Mouse (Mus musculus): ENCODE results near the gene Ints2.

DNA sequence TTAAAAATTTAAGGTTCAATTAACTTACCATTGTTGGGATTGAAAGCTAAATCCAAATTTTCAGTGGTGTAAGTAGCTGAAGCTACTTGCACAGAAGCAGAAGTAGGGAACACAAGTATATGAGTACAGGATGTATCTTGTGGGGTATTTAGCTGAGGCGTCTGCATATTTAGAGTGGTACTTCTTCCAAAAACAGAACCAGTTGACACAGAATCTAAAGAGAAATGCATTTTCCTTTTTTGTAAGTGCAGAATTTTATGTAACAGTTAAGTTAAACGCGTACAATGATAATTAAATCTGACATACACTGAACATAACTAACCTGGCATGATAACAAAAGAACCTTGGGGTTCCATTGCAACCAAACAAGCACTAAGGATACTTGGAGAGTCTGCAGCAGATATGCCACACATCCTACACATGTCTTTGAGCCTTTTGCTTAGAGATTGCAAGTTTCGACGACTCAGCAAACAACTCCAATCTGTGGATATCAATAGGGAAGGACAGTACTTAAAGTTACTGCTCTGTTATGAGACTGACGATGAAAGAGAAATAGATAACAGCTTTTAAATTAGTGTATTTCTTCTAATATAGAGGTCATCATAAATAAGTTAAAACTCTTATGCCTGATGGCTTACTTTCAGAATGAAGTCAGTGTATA lies 21.2 kb upstream of the Ints2 start:
- TF ChIP-seq CTCF (IDR thresholded peaks at IDR 0.05; ENCODE audit: extremely low read depth, insufficient read length, insufficient replicate concordance, low read depth, low read length) (no peak), POLR2A (IDR thresholded peaks at IDR 0.05; ENCODE audit: low read depth, low read length) (no peak)
